Mouse (Mus musculus): ENCODE data around the gene Zyx. TPM values are rescaled to one million over a fixed set of nuclear protein-coding genes. Genes with fewer than 3 reads are reported as not detected.

The Zyx gene
- polyA plus RNA-seq (2014; fragmentation: Nextera tagmentation; extraction: Ambion mirVana), result 97.7 and 101 TPM in 2 replicates

DNA sequence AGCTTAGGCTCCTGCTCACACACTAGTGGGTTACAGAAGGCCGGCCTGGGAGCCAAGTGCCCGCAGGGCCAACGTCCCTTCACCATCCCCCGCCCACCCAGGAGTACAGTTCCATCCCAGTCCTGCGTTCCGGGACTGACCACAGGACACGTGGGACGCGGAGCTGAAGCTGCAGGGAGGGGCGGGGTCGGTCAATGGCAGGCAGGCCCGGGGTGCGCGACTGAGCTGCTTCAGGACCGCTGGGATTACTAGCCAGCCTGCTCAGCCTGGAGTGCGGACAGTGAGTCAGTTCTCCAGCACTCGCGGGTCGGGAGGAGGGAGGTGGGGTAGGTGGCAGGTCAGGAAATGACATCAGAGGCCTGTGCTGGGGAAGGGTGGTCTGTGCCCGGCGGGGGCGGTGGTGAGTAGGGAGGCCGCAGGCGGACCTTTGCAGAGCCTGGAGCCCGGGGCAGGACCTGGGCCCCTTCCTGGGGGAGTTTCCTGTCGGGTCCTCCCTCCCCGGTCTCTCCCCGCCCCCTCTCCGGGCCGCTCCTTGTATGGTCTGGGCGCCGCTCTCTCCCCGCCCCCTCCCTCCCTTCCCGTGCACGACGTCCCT is at the start of gene Zyx:
Zyx (plus strand) TSS at position 205 of the 595 bp plus-strand sequence.
- Histone ChIP-seq H3K4me3 (ENCODE audit: low read depth, low read length) (peak within 1 kb of the TSS; percentile 82), H3K4me2 (ENCODE audit: low read depth, severe bottlenecking) (peak within 1 kb of the TSS; percentile 82), H3K4me1 (ENCODE audit: control insufficient read depth, insufficient read depth, low read length) (peaks cover 15% of the 10 kb centered on the region), H3K36me3 (ENCODE audit: control insufficient read depth, insufficient read depth, low read length) (no peaks in the 10 kb centered on the region), H3K9ac (ENCODE audit: low read length) (peak within 1 kb of the TSS; percentile 79), H3K9me3 (ENCODE audit: control insufficient read depth, low read length) (no peaks in the 10 kb centered on the region), H3K27ac (replicated peaks; ENCODE audit: low read depth, low read length) (peak within 1 kb of the TSS; percentile 92), H3K27me3 (ENCODE audit: control insufficient read depth, insufficient read depth, low read length) (no peaks in the 10 kb centered on the region)
- DNase-seq (ENCODE audit: low spot score) (peak; percentile 94), ATAC-seq (ENCODE audit: insufficient number of reproducible peaks, low FRiP score, low TSS enrichment, low read depth) (peak; percentile 96)
- WGBS, result 0% methylated on average over 29 of the region's 36 CpGs

DNA sequence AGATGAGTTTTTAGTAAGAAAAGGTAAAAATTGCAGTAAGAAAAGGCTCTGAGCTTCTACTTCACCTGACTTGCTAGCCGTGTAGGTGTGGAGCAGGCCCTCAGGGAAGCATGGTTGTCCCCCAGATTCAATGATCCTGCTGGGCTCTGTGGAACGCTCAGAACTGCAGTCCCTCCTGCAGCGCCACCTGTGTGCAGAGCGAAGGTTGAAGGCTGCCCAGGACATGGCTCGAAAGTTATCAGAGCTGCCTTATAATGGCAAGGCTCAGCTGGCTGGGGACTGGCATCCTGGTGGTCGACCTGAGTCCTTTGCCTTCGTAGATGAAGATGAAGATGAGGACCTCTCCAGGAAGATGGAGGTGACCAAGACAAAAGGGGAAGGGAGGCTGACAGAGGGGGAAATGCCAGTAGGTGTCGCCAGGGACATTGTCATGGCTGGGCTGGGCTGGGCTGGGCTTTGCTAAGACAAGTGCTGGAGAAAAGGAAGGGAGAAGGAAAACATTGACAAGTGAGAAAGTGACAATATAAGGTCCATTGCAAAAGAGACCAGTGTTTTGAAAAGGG is 39.5 kb upstream of the Zyx start:
- H3K27ac ChIP-seq (replicated peaks; ENCODE audit: low read depth, low read length), result no peak overlapping the region
- DNase-seq (ENCODE audit: low spot score) (no peak), ATAC-seq (ENCODE audit: insufficient number of reproducible peaks, low FRiP score, low TSS enrichment, low read depth) (no peak)
- no peaks in the 10 kb centered on the region for H3K9me3 ChIP-seq (ENCODE audit: control insufficient read depth, low read length)
- H3K27me3 ChIP-seq (ENCODE audit: control insufficient read depth, insufficient read depth, low read length), result no peaks in the 10 kb centered on the region
- no peak overlapping the region for H3K4me3 ChIP-seq (ENCODE audit: low read depth, low read length)
- H3K4me1 ChIP-seq (ENCODE audit: control insufficient read depth, insufficient read depth, low read length), result no peaks in the 10 kb centered on the region
- no peaks in the 10 kb centered on the region; the same call in 1 of the 2 replicates for H3K36me3 ChIP-seq (ENCODE audit: control insufficient read depth, insufficient read depth, low read length)
- no peak overlapping the region for H3K9ac ChIP-seq (ENCODE audit: low read length)
- H3K4me2 ChIP-seq (ENCODE audit: low read depth, severe bottlenecking), result no peak overlapping the region
- 50% methylated on average over 8 of the region's 8 CpGs for WGBS

DNA sequence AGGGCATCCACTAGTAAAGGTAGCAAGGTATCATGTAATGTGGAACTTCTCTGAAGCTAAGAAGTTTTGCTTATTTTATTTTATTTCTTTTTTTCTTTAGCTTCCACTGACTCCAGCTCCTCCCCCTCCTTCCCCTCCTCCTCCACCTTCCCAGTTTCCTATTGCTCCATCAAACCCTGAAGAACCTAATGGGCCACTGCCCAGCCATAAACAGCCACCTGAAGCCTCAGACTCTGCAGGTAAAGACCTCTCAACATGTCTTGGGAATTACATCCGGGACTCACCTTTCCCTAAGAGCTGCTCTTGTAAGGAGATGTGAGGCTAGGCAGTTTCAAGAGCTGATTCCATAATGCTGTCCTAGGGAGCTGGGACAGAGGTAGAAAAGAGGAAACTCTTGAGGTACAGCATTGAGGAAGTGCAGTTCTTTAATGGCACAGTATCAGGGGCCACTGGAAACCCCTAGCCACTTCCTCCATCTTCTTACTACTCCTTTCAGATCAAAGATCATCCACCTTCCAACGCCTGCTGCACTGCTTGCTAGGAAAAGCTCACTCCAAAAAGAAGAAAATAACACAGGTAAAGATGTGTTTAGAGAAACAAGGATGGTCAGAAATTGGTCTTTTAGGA is 38.9 kb upstream of the Zyx start:
- no peaks in the 10 kb centered on the region for H3K4me1 ChIP-seq (ENCODE audit: control insufficient read depth, insufficient read depth, low read length)
- 88% methylated on average over 2 of the region's 2 CpGs for WGBS
- no peaks in the 10 kb centered on the region; the same call in 1 of the 2 replicates for H3K36me3 ChIP-seq (ENCODE audit: control insufficient read depth, insufficient read depth, low read length)
- DNase-seq (ENCODE audit: low spot score) (no peak), ATAC-seq (ENCODE audit: insufficient number of reproducible peaks, low FRiP score, low TSS enrichment, low read depth) (no peak)
- H3K9ac ChIP-seq (ENCODE audit: low read length), result no peak overlapping the region
- H3K4me2 ChIP-seq (ENCODE audit: low read depth, severe bottlenecking), result no peak overlapping the region
- H3K9me3 ChIP-seq (ENCODE audit: control insufficient read depth, low read length), result no peaks in the 10 kb centered on the region
- H3K27me3 ChIP-seq (ENCODE audit: control insufficient read depth, insufficient read depth, low read length), result no peaks in the 10 kb centered on the region
- H3K27ac ChIP-seq (replicated peaks; ENCODE audit: low read depth, low read length), result no peak overlapping the region
- H3K4me3 ChIP-seq (ENCODE audit: low read depth, low read length), result no peak overlapping the region

DNA sequence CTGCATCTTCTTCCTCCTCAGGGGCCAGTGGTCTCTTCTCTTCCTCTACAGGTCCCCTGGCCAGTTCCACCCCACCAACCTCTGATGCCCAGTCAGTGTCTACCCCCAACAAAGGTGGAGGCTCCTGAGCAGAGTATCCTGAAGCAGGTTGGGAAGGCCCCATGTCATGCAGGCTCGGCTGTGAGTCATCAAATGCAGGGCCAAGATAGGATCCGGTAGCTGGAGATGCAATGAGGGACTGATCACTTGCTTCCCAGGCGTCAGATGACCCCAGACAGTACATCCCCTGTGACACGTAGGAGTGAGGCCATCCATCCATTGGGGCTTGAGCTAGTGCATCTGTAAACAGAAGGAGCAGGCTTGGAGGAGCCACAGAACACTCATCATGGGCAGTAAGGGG is 31.1 kb upstream of the Zyx start:
- 67% methylated on average over 4 of the region's 4 CpGs for WGBS

DNA sequence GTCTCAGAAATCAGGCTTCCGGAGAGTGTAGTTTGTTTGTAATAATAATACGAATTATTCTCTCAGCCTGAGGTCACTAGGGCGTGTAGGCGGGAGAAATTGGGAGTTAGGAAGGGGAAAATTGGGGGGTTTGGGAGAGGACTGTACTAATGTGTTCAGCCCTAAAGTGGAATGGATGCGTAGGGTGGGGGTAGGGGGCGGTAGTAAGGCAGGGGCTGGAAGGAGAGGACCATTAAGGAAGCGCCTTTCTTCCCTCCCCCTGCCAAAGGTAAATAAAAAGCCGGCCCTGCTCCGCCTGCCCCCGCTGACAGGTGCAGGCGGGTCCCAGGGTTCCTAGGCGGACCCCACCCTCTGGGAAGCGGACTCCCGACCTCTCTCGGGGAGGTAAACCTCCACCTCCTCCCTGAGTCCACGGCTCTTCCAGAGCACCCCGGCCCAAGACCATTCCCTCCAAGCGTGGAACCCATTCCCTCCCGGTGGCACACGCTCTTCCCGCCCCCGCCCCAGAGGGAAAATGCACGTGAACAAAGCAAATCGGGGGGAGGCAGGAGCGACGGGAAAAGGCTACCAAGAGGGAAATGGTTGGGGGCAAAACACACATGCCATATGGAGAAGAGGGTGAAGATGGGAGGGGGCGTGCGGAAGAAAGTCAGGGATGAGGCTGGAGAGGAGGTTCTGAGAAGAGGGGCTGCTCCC is 25.9 kb upstream of the Zyx start:
- 0 out of 2 replicates have a peak, but pooled peaks cover 4% of the 10 kb centered on the region for H3K4me1 ChIP-seq (ENCODE audit: control insufficient read depth, insufficient read depth, low read length)
- peaks cover 18% of the 10 kb centered on the region for H3K27me3 ChIP-seq (ENCODE audit: control insufficient read depth, insufficient read depth, low read length)
- peak overlapping the region; percentile 97 for H3K4me2 ChIP-seq (ENCODE audit: low read depth, severe bottlenecking)
- no peak overlapping the region for H3K27ac ChIP-seq (replicated peaks; ENCODE audit: low read depth, low read length)
- peak; percentile 29; the same call in 1 of the 2 replicates for ATAC-seq (ENCODE audit: insufficient number of reproducible peaks, low FRiP score, low TSS enrichment, low read depth)
- 1% methylated on average over 28 of the region's 28 CpGs for whole genome bisulfite sequencing
- H3K4me3 ChIP-seq (ENCODE audit: low read depth, low read length), result peak overlapping the region; percentile 59
- no peaks in the 10 kb centered on the region for H3K36me3 ChIP-seq (ENCODE audit: control insufficient read depth, insufficient read depth, low read length)
- DNase-seq (ENCODE audit: low spot score), result peak; percentile 22
- H3K9me3 ChIP-seq (ENCODE audit: control insufficient read depth, low read length), result no peaks in the 10 kb centered on the region
- H3K9ac ChIP-seq (ENCODE audit: low read length), result peak overlapping the region; percentile 67

More for the DNA sequence above, 31.1 kb upstream of the Zyx start:
- DNase-seq (ENCODE audit: low spot score) (no peak), ATAC-seq (ENCODE audit: insufficient number of reproducible peaks, low FRiP score, low TSS enrichment, low read depth) (no peak)
- Histone ChIP-seq H3K4me3 (ENCODE audit: low read depth, low read length) (no peak overlapping the region), H3K4me1 (ENCODE audit: control insufficient read depth, insufficient read depth, low read length) (0 out of 2 replicates have a peak, but pooled peaks cover under 1% of the 10 kb centered on the region), H3K9ac (ENCODE audit: low read length) (0 out of 2 replicates have a peak overlapping the region, but pooled peaks have one; percentile 17), H3K4me2 (ENCODE audit: low read depth, severe bottlenecking) (no peak overlapping the region), H3K27me3 (ENCODE audit: control insufficient read depth, insufficient read depth, low read length) (peaks cover 13% of the 10 kb centered on the region), H3K27ac (replicated peaks; ENCODE audit: low read depth, low read length) (no peak overlapping the region), H3K9me3 (ENCODE audit: control insufficient read depth, low read length) (no peaks in the 10 kb centered on the region), H3K36me3 (ENCODE audit: control insufficient read depth, insufficient read depth, low read length) (no peaks in the 10 kb centered on the region)

DNA sequence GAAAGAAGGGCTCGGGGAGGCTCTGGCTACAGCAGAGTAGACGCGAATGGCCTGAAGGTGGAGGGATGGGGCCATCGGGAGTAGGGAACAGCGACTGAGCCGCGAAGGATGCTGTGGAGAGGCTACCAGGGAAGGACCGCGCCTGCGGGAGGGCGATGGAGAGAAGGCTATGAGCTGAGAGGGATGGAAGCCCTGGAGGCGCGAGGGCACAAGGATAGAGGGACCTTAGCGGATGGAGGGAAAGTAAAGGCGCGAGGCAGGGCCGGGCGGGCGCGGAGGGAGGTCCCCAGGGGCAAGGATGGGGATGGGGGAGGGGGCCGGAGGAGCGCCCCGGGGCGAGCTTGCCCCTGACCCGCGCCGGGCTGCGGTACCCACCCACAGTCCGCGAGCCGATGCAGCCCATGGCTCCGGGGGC is 25.4 kb upstream of the Zyx start:
- peak overlapping the region; percentile 59 for H3K4me3 ChIP-seq (ENCODE audit: low read depth, low read length)
- H3K9me3 ChIP-seq (ENCODE audit: control insufficient read depth, low read length), result no peaks in the 10 kb centered on the region
- H3K27ac ChIP-seq (replicated peaks; ENCODE audit: low read depth, low read length), result no peak overlapping the region
- peak overlapping the region; percentile 67 for H3K9ac ChIP-seq (ENCODE audit: low read length)
- DNase-seq (ENCODE audit: low spot score), result peak; percentile 63
- H3K4me2 ChIP-seq (ENCODE audit: low read depth, severe bottlenecking), result peak overlapping the region; percentile 97
- H3K36me3 ChIP-seq (ENCODE audit: control insufficient read depth, insufficient read depth, low read length), result no peaks in the 10 kb centered on the region
- H3K27me3 ChIP-seq (ENCODE audit: control insufficient read depth, insufficient read depth, low read length), result peaks cover 18% of the 10 kb centered on the region
- WGBS, result under 1% methylated on average over 20 of the region's 32 CpGs
- 0 out of 2 replicates have a peak, but pooled peaks cover 4% of the 10 kb centered on the region for H3K4me1 ChIP-seq (ENCODE audit: control insufficient read depth, insufficient read depth, low read length)
- peak; percentile 55 for ATAC-seq (ENCODE audit: insufficient number of reproducible peaks, low FRiP score, low TSS enrichment, low read depth)

DNA sequence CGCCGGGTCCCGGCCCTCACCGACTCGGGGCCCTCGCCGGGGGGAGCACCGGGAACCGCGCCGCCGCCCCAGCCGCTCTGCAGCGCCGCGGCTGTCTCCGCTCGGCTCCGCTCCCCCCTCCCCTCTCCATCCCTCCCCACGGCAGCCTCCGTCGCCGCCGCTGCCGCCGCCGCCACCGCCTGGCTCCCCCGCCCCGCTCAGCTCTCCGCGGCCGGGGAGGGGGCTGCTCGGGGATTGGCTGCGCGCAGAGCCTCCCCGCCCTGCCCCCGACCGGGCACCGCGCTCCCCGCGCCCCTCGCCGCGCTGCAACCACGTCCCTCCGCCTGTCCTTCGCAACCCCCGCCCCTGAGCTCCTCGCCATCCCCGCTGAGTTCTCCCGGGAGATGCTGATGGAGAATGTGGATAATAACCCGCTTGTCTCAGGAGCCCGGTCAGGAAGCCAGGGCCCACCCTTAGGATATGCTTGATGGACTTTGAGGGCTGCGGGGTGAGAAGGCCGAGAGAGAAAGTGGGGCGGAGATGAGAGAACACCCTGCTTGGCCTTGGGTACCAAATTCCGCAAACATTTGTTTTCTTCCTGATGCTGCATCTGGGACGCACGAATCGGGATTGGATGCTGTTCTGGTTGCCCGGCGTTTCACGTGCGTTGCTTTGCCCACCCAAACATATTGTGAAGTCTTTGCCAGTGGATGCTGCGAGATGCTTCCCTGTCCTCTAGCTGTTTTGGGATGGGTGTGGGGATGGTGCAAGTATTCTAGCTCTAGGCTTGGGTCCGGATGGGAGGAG is 24.8 kb upstream of the Zyx start, which contains the start of gene Fam131b:
Fam131b (minus strand) TSS at position 162 of the 786 bp plus-strand sequence.
- no peaks in the 10 kb centered on the region for H3K36me3 ChIP-seq (ENCODE audit: control insufficient read depth, insufficient read depth, low read length)
- H3K27ac ChIP-seq (replicated peaks; ENCODE audit: low read depth, low read length), result no peak within 1 kb of the TSS
- H3K4me1 ChIP-seq (ENCODE audit: control insufficient read depth, insufficient read depth, low read length), result 0 out of 2 replicates have a peak, but pooled peaks cover 4% of the 10 kb centered on the region
- peak within 1 kb of the TSS; percentile 67 for H3K9ac ChIP-seq (ENCODE audit: low read length)
- H3K9me3 ChIP-seq (ENCODE audit: control insufficient read depth, low read length), result no peaks in the 10 kb centered on the region
- ATAC-seq (ENCODE audit: insufficient number of reproducible peaks, low FRiP score, low TSS enrichment, low read depth), result peak; percentile 74
- peak within 1 kb of the TSS; percentile 97 for H3K4me2 ChIP-seq (ENCODE audit: low read depth, severe bottlenecking)
- peaks cover 18% of the 10 kb centered on the region for H3K27me3 ChIP-seq (ENCODE audit: control insufficient read depth, insufficient read depth, low read length)
- peak within 1 kb of the TSS; percentile 59 for H3K4me3 ChIP-seq (ENCODE audit: low read depth, low read length)
- DNase-seq (ENCODE audit: low spot score), result peak; percentile 68
- WGBS, result under 1% methylated on average over 36 of the region's 68 CpGs

Data from limb, embryonic 11.5 days (tissue).